Mouse (Mus musculus) duodenum, adult 2 months (tissue): ENCODE measurements around the gene Faap100. TPM values are rescaled to one million over a fixed set of nuclear protein-coding genes. Genes with fewer than 3 reads are reported as not detected.

ENCODE experiments used
- polyA plus RNA-seq: library from polyadenylated mRNA; depleted of rRNA; stranded (reverse); fragments of >200 nt; gene quantifications from 2 replicates; pipeline ENCODE4 v1.2.3, GENCODE M21; 2012; ENCODE audit warnings: low replicate concordance; rRNA removed

Gene Faap100
- polyA plus RNA-seq = 49.3 and 67.2 TPM in 2 replicates

GRCm38 (mm10) chr11:120378611-120379540 is at the start of gene Faap100:
Gene Faap100 (minus strand): TSS chr11:120378764.

GRCm38 (mm10) chr11:120361295-120361694 is 17.3 kb downstream of the Faap100 start, which contains the start of gene Fscn2:
Gene Fscn2 (plus strand): TSS chr11:120361534.

GRCm38 (mm10) chr11:120347791-120348683 is 30.5 kb downstream of the Faap100 start, which contains the start of gene Actg1:
Gene Actg1 (minus strand): TSS chr11:120348542.

Other genes with a start within 250 kb of the Faap100 start
- 59.9 and 76.0 TPM in 2 replicates for gene Slc38a10, start 227.4 kb downstream of the Faap100 start, polyA plus RNA-seq
- gene Bahcc1, start 145.8 kb downstream of the Faap100 start, polyA plus RNA-seq = 11.2 and 12.3 TPM in 2 replicates
- gene Actg1, start 30.2 kb downstream of the Faap100 start, polyA plus RNA-seq = 797 and 1,378 TPM in 2 replicates
- gene Fscn2, start 17.2 kb downstream of the Faap100 start, polyA plus RNA-seq = 0.12 TPM in 1 of 2 replicates, not detected in the other
- 48.8 and 65.0 TPM in 2 replicates for gene Nploc4, start 58.9 kb upstream of the Faap100 start, polyA plus RNA-seq
- gene Tspan10, start 63.9 kb upstream of the Faap100 start, polyA plus RNA-seq = 0.11 and 0.41 TPM in 2 replicates
- 0.27 and 0.28 TPM in 2 replicates for gene Pde6g, start 74.7 kb upstream of the Faap100 start, polyA plus RNA-seq
- gene Oxld1, start 79.3 kb upstream of the Faap100 start, polyA plus RNA-seq = 24.0 and 38.7 TPM in 2 replicates
- 4.9 and 6.0 TPM in 2 replicates for gene Ccdc137, start 79.4 kb upstream of the Faap100 start, polyA plus RNA-seq
- gene Arl16, start 88.8 kb upstream of the Faap100 start, polyA plus RNA-seq = 12.1 and 13.4 TPM in 2 replicates
- gene Mrpl12, start 105.8 kb upstream of the Faap100 start, polyA plus RNA-seq = 161 and 284 TPM in 2 replicates
- 495 and 586 TPM in 2 replicates for gene Slc25a10, start 113.1 kb upstream of the Faap100 start, polyA plus RNA-seq
- 1.7 and 2.5 TPM in 2 replicates for gene Gcgr, start 151.9 kb upstream of the Faap100 start, polyA plus RNA-seq
- 28.4 and 38.6 TPM in 2 replicates for gene Mcrip1, start 171.0 kb upstream of the Faap100 start, polyA plus RNA-seq
- gene Ppp1r27, start 172.4 kb upstream of the Faap100 start, polyA plus RNA-seq = not detected in 2 replicates
- 428 and 758 TPM in 2 replicates for gene P4hb, start 194.5 kb upstream of the Faap100 start, polyA plus RNA-seq
- gene Arhgdia, start 202.9 kb upstream of the Faap100 start, polyA plus RNA-seq = 773 and 1,267 TPM in 2 replicates
- 10.3 and 18.4 TPM in 2 replicates for gene Alyref, start 219.6 kb upstream of the Faap100 start, polyA plus RNA-seq
- gene Anapc11, start 219.7 kb upstream of the Faap100 start, polyA plus RNA-seq = 97.9 and 105 TPM in 2 replicates
- gene Npb, start 229.7 kb upstream of the Faap100 start, polyA plus RNA-seq = 2.4 and 8.9 TPM in 2 replicates
- 661 and 912 TPM in 2 replicates for gene Pcyt2, start 239.2 kb upstream of the Faap100 start, polyA plus RNA-seq
- 89.3 and 105 TPM in 2 replicates for gene Sirt7, start 246.5 kb upstream of the Faap100 start, polyA plus RNA-seq